8 mouse cellular contexts compared by ENCODE assay signal in the genomic region with DNA sequence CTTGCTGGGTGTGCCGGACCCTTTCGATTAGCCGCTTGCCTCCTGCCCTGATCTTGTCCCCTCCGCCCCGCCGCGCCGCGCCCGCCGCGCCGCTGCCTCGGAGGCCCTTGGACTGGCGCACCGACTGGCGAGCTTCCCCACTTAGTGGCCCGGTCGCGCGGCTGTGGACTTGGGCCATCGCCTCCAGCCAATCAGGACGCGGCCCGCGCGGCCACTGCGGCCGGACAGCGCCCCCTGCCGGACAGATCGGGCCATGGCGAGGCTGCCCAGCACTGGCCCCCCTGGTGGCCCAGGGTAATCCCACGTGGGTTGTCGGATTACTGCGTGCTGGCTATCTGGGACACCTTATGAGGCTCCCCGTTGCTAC. TPM values are rescaled to one million over a fixed set of nuclear protein-coding genes. Genes with fewer than 3 reads are reported as not detected.
DNase-seq lines count a peak whose midpoint lies in the region; ATAC-seq and TF ChIP-seq lines count a peak whose summit lies in the region.

A gene (minus strand): TSS at position 114 of the 367 bp plus-strand sequence.

- WGBS in hindbrain, embryonic 16.5 days: under 1% methylated on average over 37 of the region's 37 CpGs

- DNase-seq in T-cell, adult 2 months (ENCODE audit: low spot score): peak; percentile 30
- peak; percentile 92 to 95 for DNase-seq in cerebellum, postnatal 25 days
- peak; percentile 98 for DNase-seq in gastrocnemius, adult 2 months
- DNase-seq in left cerebral cortex, adult 2 months (ENCODE audit: extremely low spot score in 1 of 2, low spot score in 2 of 2): peak; percentile 89 to 95
- DNase-seq in right cerebral cortex, postnatal 10 days (ENCODE audit: low spot score in 2 of 2): peak; percentile 90 to 93
- DNase-seq in urinary bladder, postnatal 14 days (ENCODE audit: low spot score): peak; percentile 93

- H3K36me3 ChIP-seq in hindbrain, embryonic 16.5 days (ENCODE audit: control insufficient read depth, insufficient read depth, low read length): no peaks in the 10 kb centered on the region

- H3K27ac ChIP-seq in gastrocnemius, adult 2 months: peak within 1 kb of the TSS; percentile 96
- peak within 1 kb of the TSS; percentile 80 for H3K27ac ChIP-seq in hindbrain, embryonic 16.5 days (ENCODE audit: low read depth, low read length)
- H3K27ac ChIP-seq in left cerebral cortex, adult 2 months: peak within 1 kb of the TSS; percentile 82

- peak; percentile 89 for ATAC-seq in hindbrain, embryonic 16.5 days
- ATAC-seq in megakaryocyte, adult 5-6 weeks (ENCODE audit: poor library complexity, severe bottlenecking): peak; percentile 97

- intact Hi-C loops in gastrocnemius, adult 2 months (cut with DNase I): loop anchor here (1.0 to 10.0 kb wide), 3 partner anchors 57 to 535 kb away; a partner anchor contains a TSS
- intact Hi-C loops in left cerebral cortex, adult 2 months (cut with DNase I): loop anchor here (1.0 to 10.0 kb wide), 3 partner anchors 43 to 525 kb away; no protein-coding TSS in a partner anchor

- peak within 1 kb of the TSS; percentile 76 for H3K9ac ChIP-seq in hindbrain, embryonic 16.5 days (ENCODE audit: low read depth, low read length)

- peaks cover 9% of the 10 kb centered on the region for H3K27me3 ChIP-seq in hindbrain, embryonic 16.5 days (replicated peaks; ENCODE audit: control insufficient read depth, insufficient read depth, low read length)

- TF ChIP-seq CTCF in gastrocnemius, adult 2 months (IDR thresholded peaks at IDR 0.05): no peak; the same call in 1 of the 2 replicates
- no peak; the same call in none of the 2 replicates for TF ChIP-seq CTCF in left cerebral cortex, adult 2 months (IDR thresholded peaks at IDR 0.05)

- peak within 1 kb of the TSS; percentile 97 for H3K4me2 ChIP-seq in hindbrain, embryonic 16.5 days (ENCODE audit: low read length)

- peak within 1 kb of the TSS; percentile 88 for H3K4me3 ChIP-seq in gastrocnemius, adult 2 months
- H3K4me3 ChIP-seq in hindbrain, embryonic 16.5 days (ENCODE audit: low read length): peak within 1 kb of the TSS; percentile 68
- H3K4me3 ChIP-seq in left cerebral cortex, adult 2 months: peak within 1 kb of the TSS; percentile 65

- H3K4me1 ChIP-seq in hindbrain, embryonic 16.5 days (ENCODE audit: control insufficient read depth, insufficient read depth, low read depth, low read length): peaks cover 6% of the 10 kb centered on the region

- H3K9me3 ChIP-seq in hindbrain, embryonic 16.5 days (ENCODE audit: control insufficient read depth, low read length): no peaks in the 10 kb centered on the region

RNA-seq across cellular contexts. Expression of the gene that starts here (rescaled TPM):
- 100 to 1,000 TPM; 235 to 336 TPM for total RNA-seq in gastrocnemius, adult 2 months (2021)
- 6.0 and 7.1 TPM in 2 replicates for polyA plus RNA-seq in hindbrain, embryonic 16.5 days (2015; fragmentation: Nextera tagmentation; extraction: Ambion mirVana)
- 10 to 100 TPM; 16.0 to 19.2 TPM for total RNA-seq in left cerebral cortex, adult 2 months (2021)
- not detected in 2 replicates for total RNA-seq in megakaryocyte, adult 5-6 weeks (2015)
- total RNA-seq in megakaryocyte, adult 5-6 weeks (2017): 0.07 TPM in 1 of 2 replicates, not detected in the other

Comparison
In these comparisons a context has a peak if more than half of its experiments do, and no peak if none do; other contexts are left out.
1. Peak in every context shown above with its lines: DNase-seq, ATAC-seq, H3K4me3 ChIP-seq and H3K27ac ChIP-seq.
2. RNA of the gene that starts here (total RNA-seq): 235 to 336 TPM in gastrocnemius, adult 2 months and 16.0 to 19.2 TPM in left cerebral cortex, adult 2 months; 0.07 TPM in megakaryocyte, adult 5-6 weeks; every median in the first group is over 10 times any median in the second.
3. RNA of the gene that starts here (total RNA-seq): 235 to 336 TPM in gastrocnemius, adult 2 months; 16.0 to 19.2 TPM in left cerebral cortex, adult 2 months; every median in the first group is over 10 times any median in the second.
4. Peak in ATAC-seq in megakaryocyte, adult 5-6 weeks; RNA of the gene not detected or under 1 TPM.
5. DNase-seq: peak in every context shown above with its lines; median percentile 98 in gastrocnemius, adult 2 months; 94 in cerebellum, postnatal 25 days; 93 in urinary bladder, postnatal 14 days; 92 in left cerebral cortex, adult 2 months; 92 in right cerebral cortex, postnatal 10 days; 30 in T-cell, adult 2 months.